Mouse (Mus musculus): ENCODE measurements at regions not wholly inside any gene's neighbourhood (a gene's known extent, or its start where the extent isn't known, plus 50 kb on each side); places are given as distances from the start of the nearest gene placed in this dataset.
"Not testable (repeated sequence)": the region's sequence is repeated elsewhere in the genome, so short reads cannot be mapped to it uniquely, and the experiment has no call there.

GRCm38 (mm10) chr1:14688041-14688440, 1405.1 kb downstream of the 4930444P10Rik start:
- not testable (repeated sequence) for DNase-seq (ENCODE audit: low spot score in 2 of 2)

GRCm38 (mm10) chr1:14686172-14686571, 1407.0 kb downstream of the 4930444P10Rik start:
- DNase-seq (ENCODE audit: low spot score in 2 of 2): no peak

- no peak for DNase-seq (ENCODE audit: low spot score in 2 of 2)
These were observed 1412.7 kb downstream of the 4930444P10Rik start for GRCm38 (mm10) chr1:14680443-14680842.

- no peak for DNase-seq (ENCODE audit: low spot score in 2 of 2)
These were observed 1420.6 kb downstream of the 4930444P10Rik start for GRCm38 (mm10) chr1:14672393-14672999.

- DNase-seq (ENCODE audit: low spot score in 2 of 2): no peak
These were observed 1430.3 kb downstream of the 4930444P10Rik start for GRCm38 (mm10) chr1:14662706-14663312.

- DNase-seq (ENCODE audit: low spot score in 2 of 2): no peak
These were observed 1431.3 kb downstream of the 4930444P10Rik start for GRCm38 (mm10) chr1:14661854-14662253.

- no peak for DNase-seq (ENCODE audit: low spot score in 2 of 2)
These were observed 1442.8 kb downstream of the 4930444P10Rik start for GRCm38 (mm10) chr1:14650346-14650745.

- DNase-seq (ENCODE audit: low spot score in 2 of 2): peak; percentile 33
These were observed 1457.4 kb downstream of the 4930444P10Rik start for GRCm38 (mm10) chr1:14635642-14636263.

- no peak for DNase-seq (ENCODE audit: low spot score in 2 of 2)
These were observed 1461.1 kb downstream of the 4930444P10Rik start for GRCm38 (mm10) chr1:14631994-14632393.

GRCm38 (mm10) chr1:14627204-14627603, 1465.9 kb downstream of the 4930444P10Rik start:
- no peak for DNase-seq (ENCODE audit: low spot score in 2 of 2)

GRCm38 (mm10) chr1:14626685-14627084, 1466.4 kb downstream of the 4930444P10Rik start:
- DNase-seq (ENCODE audit: low spot score in 2 of 2): no peak

- DNase-seq (ENCODE audit: low spot score in 2 of 2): no peak
These were observed 1472.1 kb downstream of the 4930444P10Rik start for GRCm38 (mm10) chr1:14620922-14621430.

- DNase-seq (ENCODE audit: low spot score in 2 of 2): no peak
These were observed 1479.8 kb downstream of the 4930444P10Rik start for GRCm38 (mm10) chr1:14613232-14613894.

- no peak for DNase-seq (ENCODE audit: low spot score in 2 of 2)
These were observed 1484.1 kb downstream of the 4930444P10Rik start for GRCm38 (mm10) chr1:14609054-14609453.

- DNase-seq (ENCODE audit: low spot score in 2 of 2): no peak
These were observed 1497.2 kb downstream of the 4930444P10Rik start for GRCm38 (mm10) chr1:14595961-14596360.

- DNase-seq (ENCODE audit: low spot score in 2 of 2): no peak
These were observed 1503.2 kb downstream of the 4930444P10Rik start for GRCm38 (mm10) chr1:14589905-14590304.

GRCm38 (mm10) chr1:14579376-14579775, 1513.7 kb downstream of the 4930444P10Rik start:
- DNase-seq (ENCODE audit: low spot score in 2 of 2): no peak

GRCm38 (mm10) chr1:14576263-14576662, 1516.9 kb downstream of the 4930444P10Rik start:
- no peak for DNase-seq (ENCODE audit: low spot score in 2 of 2)

- peak in 1 of 2 experiments; percentile 1 for DNase-seq (ENCODE audit: low spot score in 2 of 2)
These were observed 1522.6 kb downstream of the 4930444P10Rik start for GRCm38 (mm10) chr1:14570562-14570981.

GRCm38 (mm10) chr1:14570113-14570512, 1523.0 kb downstream of the 4930444P10Rik start:
- no peak for DNase-seq (ENCODE audit: low spot score in 2 of 2)

- no peak for DNase-seq (ENCODE audit: low spot score in 2 of 2)
These were observed 1526.1 kb downstream of the 4930444P10Rik start for GRCm38 (mm10) chr1:14567006-14567405.

- DNase-seq (ENCODE audit: low spot score in 2 of 2): no peak
These were observed 1526.7 kb downstream of the 4930444P10Rik start for GRCm38 (mm10) chr1:14566386-14566785.

Data from left cerebral cortex, adult 18-20 months (tissue).